Mouse (Mus musculus) heart, embryonic 13.5 days (tissue): ENCODE measurements around the gene 1810010D01Rik. TPM values are rescaled to one million over a fixed set of nuclear protein-coding genes. Genes with fewer than 3 reads are reported as not detected.

Source experiments
- ATAC-seq: fragments of 200-750 bp; cut with Nextera tagmentation; 2 replicates; pipeline ENCODE4 v1.8.0; 2017; ENCODE audit warnings: moderate TSS enrichment; ENCODE audit not compliant: insufficient number of reproducible peaks, low FRiP score, low TSS enrichment; ENCODE audit errors: extremely low read depth
- H3K27ac ChIP-seq: fragments of 300-500 bp; sonication (generic); replicated peaks from 2 replicates; pipeline ENCODE4 v1.5.1; 2015; ENCODE audit warnings: moderate library complexity, mild to moderate bottlenecking, inconsistent platforms
- H3K27me3 ChIP-seq: fragments of 300-500 bp; sonication (generic); replicated peaks from 2 replicates; pipeline ENCODE4 v1.6.1; 2015; ENCODE audit warnings: mild to moderate bottlenecking, inconsistent platforms
- H3K36me3 ChIP-seq: fragments of 300-500 bp; sonication (generic); 2 replicates; pipeline ENCODE4 v1.6.1; 2015; ENCODE audit warnings: mild to moderate bottlenecking, inconsistent platforms
- H3K4me1 ChIP-seq: fragments of 300-500 bp; sonication (generic); 2 replicates; pipeline ENCODE4 v1.6.1; 2015; ENCODE audit warnings: inconsistent platforms
- H3K4me2 ChIP-seq: fragments of 300-500 bp; sonication (generic); 2 replicates; pipeline ENCODE4 v1.6.1; 2015; ENCODE audit warnings: inconsistent platforms, mild to moderate bottlenecking, moderate library complexity
- H3K4me3 ChIP-seq: fragments of 300-500 bp; sonication (generic); 2 replicates; pipeline ENCODE4 v1.5.1; 2015; ENCODE audit warnings: moderate library complexity, mild to moderate bottlenecking, inconsistent platforms
- H3K9ac ChIP-seq: fragments of 300-500 bp; sonication (generic); 2 replicates; pipeline ENCODE4 v1.6.1; 2015; ENCODE audit warnings: inconsistent platforms, mild to moderate bottlenecking, moderate library complexity
- H3K9me3 ChIP-seq: fragments of 300-500 bp; sonication (generic); 2 replicates; pipeline ENCODE4 v1.6.1; 2016; ENCODE audit warnings: inconsistent platforms
- WGBS: fragments of 180-500 bp; shearing (Covaris S2); methylation state at CpG from one replicate; pipeline ENCODE4 v1.1.7; 2015; ENCODE audit warnings: mixed read lengths; 5-methylcytosine and 5-hydroxymethylcytosine counted together
- polyA plus RNA-seq: library from polyadenylated mRNA; unstranded; fragments of >200 nt; fragmentation: Nextera tagmentation; extraction: Ambion mirVana; gene quantifications from 2 replicates; pipeline ENCODE4 v1.2.1, GENCODE M21; 2015

1810010D01Rik gene
- polyA plus RNA-seq, 1 experiment from 2014 or later, result 0.16 TPM

GRCm38 (mm10) chr7:145195186-145195927 is 12.6 kb downstream of the 1810010D01Rik start:
- ATAC-seq, result no peak
- 54% methylated on average over 5 of the region's 5 CpGs for WGBS
- Histone ChIP-seq H3K36me3 (no peaks in the 10 kb centered on the region), H3K4me2 (no peak overlapping the region), H3K4me1 (peaks cover 68% of the 10 kb centered on the region), H3K9me3 (no peaks in the 10 kb centered on the region), H3K4me3 (no peak overlapping the region), H3K27me3 (no peaks in the 10 kb centered on the region), H3K9ac (peak overlapping the region; percentile 58; the same call in 1 of the 2 replicates), H3K27ac (peak overlapping the region; percentile 82)

GRCm38 (mm10) chr7:145194455-145195161 is 13.3 kb downstream of the 1810010D01Rik start:
- H3K9ac ChIP-seq, result peak overlapping the region; percentile 58
- peaks cover 63% of the 10 kb centered on the region for H3K4me1 ChIP-seq
- H3K4me2 ChIP-seq, result no peak overlapping the region

DNA sequence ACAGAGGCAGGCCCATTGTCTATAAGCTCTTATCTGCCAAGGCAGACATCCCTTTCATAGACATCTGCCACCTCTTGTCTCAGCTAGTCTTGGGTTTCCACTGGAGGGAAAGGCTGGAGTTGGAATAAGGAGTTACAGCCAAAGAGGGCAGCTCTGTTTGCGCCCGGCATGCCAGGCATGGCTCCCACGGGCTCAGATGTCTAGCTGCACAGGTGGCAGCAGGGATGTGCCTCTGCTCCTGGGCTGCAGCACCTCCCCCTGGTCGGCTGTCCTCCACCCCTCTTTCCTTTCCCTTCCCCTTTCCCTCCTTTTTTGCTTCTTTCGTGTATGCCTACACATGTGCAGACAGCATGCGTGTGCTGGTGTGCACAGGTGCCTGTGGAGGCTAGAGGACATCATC is 15.1 kb downstream of the 1810010D01Rik start:
- Histone ChIP-seq H3K4me1 (peaks cover 49% of the 10 kb centered on the region), H3K27me3 (no peaks in the 10 kb centered on the region), H3K36me3 (no peaks in the 10 kb centered on the region), H3K4me3 (no peak overlapping the region), H3K27ac (no peak overlapping the region), H3K4me2 (no peak overlapping the region), H3K9me3 (no peaks in the 10 kb centered on the region), H3K9ac (no peak overlapping the region)
- no peak for ATAC-seq
- 66% methylated on average over 6 of the region's 6 CpGs for WGBS

More at GRCm38 (mm10) chr7:145194455-145195161, 13.3 kb downstream of the 1810010D01Rik start:
- Histone ChIP-seq H3K4me3 (no peak overlapping the region), H3K27ac (peak overlapping the region; percentile 82), H3K9me3 (no peaks in the 10 kb centered on the region), H3K36me3 (no peaks in the 10 kb centered on the region), H3K27me3 (no peaks in the 10 kb centered on the region)
- no peak for ATAC-seq
- 42% methylated on average over 3 of the region's 3 CpGs for WGBS

- Histone ChIP-seq H3K9me3 (no peaks in the 10 kb centered on the region), H3K4me1 (peaks cover 28% of the 10 kb centered on the region), H3K27me3 (no peaks in the 10 kb centered on the region), H3K4me2 (no peak overlapping the region), H3K36me3 (no peaks in the 10 kb centered on the region), H3K4me3 (no peak overlapping the region), H3K27ac (no peak overlapping the region), H3K9ac (no peak overlapping the region)
- no peak for ATAC-seq
These were observed 17.4 kb downstream of the 1810010D01Rik start for GRCm38 (mm10) chr7:145190520-145190919.

- Histone ChIP-seq H3K9ac (no peak overlapping the region), H3K4me1 (peaks cover 17% of the 10 kb centered on the region), H3K27ac (no peak overlapping the region), H3K4me3 (no peak overlapping the region), H3K36me3 (no peaks in the 10 kb centered on the region), H3K27me3 (no peaks in the 10 kb centered on the region), H3K4me2 (no peak overlapping the region), H3K9me3 (no peaks in the 10 kb centered on the region)
- 52% methylated on average over 8 of the region's 8 CpGs for WGBS
- no peak for ATAC-seq
These were observed 18.6 kb downstream of the 1810010D01Rik start for GRCm38 (mm10) chr7:145189342-145189741.

DNA sequence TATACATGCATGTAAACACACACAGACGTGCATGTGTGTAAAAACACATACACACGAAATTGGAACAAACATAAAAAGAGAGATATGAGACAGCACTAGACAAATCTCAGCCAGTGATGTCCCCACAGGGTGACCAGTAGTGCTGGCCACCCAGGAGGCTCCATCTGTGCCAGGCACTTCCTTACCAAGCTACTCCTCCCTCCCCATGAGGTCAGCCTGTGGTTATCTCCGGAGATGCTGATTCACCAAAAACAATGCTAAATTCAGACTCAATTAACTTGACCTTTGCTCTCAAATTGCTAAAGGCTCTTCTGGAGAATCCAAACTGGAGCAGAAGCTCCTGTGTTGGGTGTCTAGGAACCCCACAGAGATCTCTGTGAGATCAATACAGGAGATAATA is 20.1 kb downstream of the 1810010D01Rik start:
- Histone ChIP-seq H3K36me3 (no peaks in the 10 kb centered on the region), H3K9ac (no peak overlapping the region), H3K27me3 (no peaks in the 10 kb centered on the region), H3K27ac (no peak overlapping the region), H3K9me3 (no peaks in the 10 kb centered on the region), H3K4me3 (no peak overlapping the region), H3K4me2 (no peak overlapping the region), H3K4me1 (0 out of 2 replicates have a peak, but pooled peaks cover 5% of the 10 kb centered on the region)
- ATAC-seq, result no peak
- WGBS, result 56% methylated on average over 3 of the region's 3 CpGs

DNA sequence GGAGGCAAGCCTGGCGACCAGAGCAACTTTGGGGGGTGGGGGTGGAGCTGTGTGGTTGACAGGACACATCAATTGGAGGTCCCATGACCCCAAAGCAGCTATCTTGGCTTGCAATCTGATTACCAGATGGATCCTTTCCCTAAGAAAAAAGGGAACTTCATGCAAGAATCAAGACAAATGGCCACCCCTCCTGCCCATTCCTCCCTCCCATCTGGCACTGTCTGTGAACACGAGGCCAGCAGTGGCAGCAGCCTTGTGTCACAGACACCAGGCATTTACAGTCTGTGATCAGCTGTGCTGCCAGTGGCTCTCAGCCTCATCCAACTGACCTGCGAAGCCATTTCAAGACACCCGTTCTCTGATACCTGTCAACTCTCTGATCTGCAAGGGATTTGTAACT is 25.5 kb downstream of the 1810010D01Rik start:
- Histone ChIP-seq H3K9ac (no peak overlapping the region), H3K36me3 (no peaks in the 10 kb centered on the region), H3K4me1 (peaks cover 25% of the 10 kb centered on the region), H3K4me2 (no peak overlapping the region), H3K9me3 (no peaks in the 10 kb centered on the region), H3K27me3 (no peaks in the 10 kb centered on the region), H3K27ac (no peak overlapping the region), H3K4me3 (no peak overlapping the region)
- 46% methylated on average over 4 of the region's 4 CpGs for WGBS
- ATAC-seq, result no peak

GRCm38 (mm10) chr7:145181376-145182034 is 26.4 kb downstream of the 1810010D01Rik start:
- Histone ChIP-seq H3K9ac (no peak overlapping the region), H3K4me2 (no peak overlapping the region), H3K9me3 (no peaks in the 10 kb centered on the region), H3K4me3 (no peak overlapping the region), H3K4me1 (peaks cover 34% of the 10 kb centered on the region), H3K27ac (no peak overlapping the region), H3K27me3 (no peaks in the 10 kb centered on the region), H3K36me3 (no peaks in the 10 kb centered on the region)
- ATAC-seq, result no peak
- 43% methylated on average over 11 of the region's 11 CpGs for WGBS

- WGBS, result 45% methylated on average over 5 of the region's 5 CpGs
- no peak for ATAC-seq
- Histone ChIP-seq H3K4me3 (no peak overlapping the region), H3K27me3 (no peaks in the 10 kb centered on the region), H3K9me3 (no peaks in the 10 kb centered on the region), H3K4me1 (peaks cover 36% of the 10 kb centered on the region), H3K27ac (no peak overlapping the region), H3K36me3 (no peaks in the 10 kb centered on the region), H3K4me2 (no peak overlapping the region), H3K9ac (no peak overlapping the region)
These were observed 28.2 kb downstream of the 1810010D01Rik start for GRCm38 (mm10) chr7:145179691-145180091.

GRCm38 (mm10) chr7:145176750-145177589 is 30.9 kb downstream of the 1810010D01Rik start:
- H3K9ac ChIP-seq, result peak overlapping the region; percentile 1; the same call in 1 of the 2 replicates

DNA sequence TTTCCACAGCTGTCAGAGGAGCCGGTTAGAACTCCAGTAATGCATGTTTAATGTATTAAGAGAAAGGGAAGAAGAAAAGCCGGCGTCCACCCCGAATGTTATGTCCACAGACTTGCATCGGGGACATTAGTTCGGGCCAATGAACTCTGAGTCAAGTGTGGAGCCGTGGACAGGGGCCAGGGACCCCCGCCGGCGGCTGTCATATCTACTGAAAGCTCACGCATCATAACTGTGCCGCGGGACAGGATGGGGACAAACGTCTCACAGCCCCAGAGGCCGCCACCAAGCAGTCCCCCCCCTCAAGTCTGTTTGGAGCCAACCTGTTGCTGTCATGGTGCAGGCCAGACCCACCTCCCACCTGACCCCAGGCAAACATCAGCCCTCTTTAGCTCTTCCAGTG is 34.4 kb downstream of the 1810010D01Rik start:
- H3K27ac ChIP-seq, result no peak overlapping the region
- H3K36me3 ChIP-seq, result no peaks in the 10 kb centered on the region
- 63% methylated on average over 15 of the region's 15 CpGs for WGBS
- no peak overlapping the region for H3K9ac ChIP-seq
- H3K4me2 ChIP-seq, result no peak overlapping the region
- H3K27me3 ChIP-seq, result peaks cover 10% of the 10 kb centered on the region; the same call in 1 of the 2 replicates
- H3K4me1 ChIP-seq, result peaks cover 17% of the 10 kb centered on the region
- ATAC-seq, result no peak
- H3K9me3 ChIP-seq, result no peaks in the 10 kb centered on the region
- H3K4me3 ChIP-seq, result no peak overlapping the region

More at GRCm38 (mm10) chr7:145176750-145177589, 30.9 kb downstream of the 1810010D01Rik start:
- Histone ChIP-seq H3K27ac (no peak overlapping the region), H3K4me2 (no peak overlapping the region), H3K9me3 (no peaks in the 10 kb centered on the region), H3K36me3 (no peaks in the 10 kb centered on the region), H3K4me1 (peaks cover 37% of the 10 kb centered on the region), H3K27me3 (no peaks in the 10 kb centered on the region), H3K4me3 (no peak overlapping the region)
- no peak for ATAC-seq
- 61% methylated on average over 15 of the region's 15 CpGs for WGBS
